Mouse (Mus musculus) liver, adult (tissue): ENCODE results near the gene Ckap2l.

ENCODE experiments used
- GATA4 ChIP-seq: IDR thresholded peaks from 2 replicates; pipeline ENCODE4 v1.6.1; 2014; ENCODE audit warnings: mild to moderate bottlenecking, low read length; ENCODE audit not compliant: insufficient replicate concordance

Ckap2l gene

GRCm38 (mm10) chr2:129249321-129249720 is 47.7 kb downstream of the Ckap2l start:
- TF ChIP-seq GATA4: no peak

- TF ChIP-seq GATA4: no peak
Measured at GRCm38 (mm10) chr2:129247707-129248121, 49.3 kb downstream of the Ckap2l start.

GRCm38 (mm10) chr2:129246924-129247323 is 50.1 kb downstream of the Ckap2l start:
- TF ChIP-seq GATA4: no peak

DNA sequence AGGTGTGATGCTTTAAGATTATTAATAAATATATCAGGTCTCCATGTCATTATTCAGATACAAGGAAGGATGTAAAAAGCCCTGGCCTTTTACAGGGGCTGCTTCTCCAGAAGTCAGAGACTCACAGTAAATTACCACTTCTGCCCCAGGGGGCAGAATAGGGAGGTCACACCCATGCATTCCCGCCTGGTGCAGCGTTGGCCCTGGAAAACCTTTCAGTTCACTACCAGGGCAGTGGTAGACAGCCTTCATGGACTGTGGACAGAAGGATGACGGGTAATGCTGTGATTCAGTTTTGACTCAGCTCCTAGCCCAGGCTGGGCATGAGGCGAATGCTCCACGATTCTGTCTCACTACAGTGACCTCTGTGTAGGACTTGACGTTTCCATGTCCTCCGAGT is 50.6 kb downstream of the Ckap2l start:
- no peak for TF ChIP-seq GATA4

- TF ChIP-seq GATA4: no peak
Measured at GRCm38 (mm10) chr2:129245618-129246017, 51.4 kb downstream of the Ckap2l start.

DNA sequence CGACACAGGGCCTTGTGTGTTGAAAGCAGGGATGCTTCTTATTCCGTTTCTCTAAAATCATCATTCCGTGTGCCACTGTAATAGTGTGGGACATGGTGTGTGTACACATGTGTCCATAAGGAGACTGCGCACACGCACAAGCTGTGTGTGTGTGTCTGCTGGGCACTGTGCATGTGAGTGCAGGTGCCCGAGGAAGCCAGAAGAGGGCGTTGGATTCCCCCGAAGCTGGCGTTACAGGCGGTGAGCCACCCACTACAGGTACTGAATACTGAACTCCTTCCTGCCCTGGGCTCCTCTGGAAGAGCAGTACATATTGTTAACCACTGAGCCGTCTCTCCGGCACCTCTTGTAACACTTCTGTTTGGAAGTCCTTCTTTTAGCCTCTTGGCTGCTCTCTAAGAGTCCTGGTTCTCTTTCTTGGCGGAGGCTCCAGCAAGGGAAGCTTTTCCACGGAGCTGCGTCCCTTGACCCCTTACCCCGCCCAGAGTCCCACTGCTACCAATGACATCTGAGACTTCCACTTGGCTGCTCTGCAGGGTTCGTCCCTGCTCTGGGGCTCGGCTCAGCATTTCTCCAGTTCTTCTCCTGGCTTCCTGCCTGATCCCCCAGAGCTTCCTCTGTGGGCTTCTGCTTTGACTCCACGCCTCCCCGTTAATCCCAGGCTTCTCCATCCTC is 52.4 kb downstream of the Ckap2l start:
- TF ChIP-seq GATA4: no peak

GRCm38 (mm10) chr2:129243786-129244185 is 53.2 kb downstream of the Ckap2l start:
- no peak for TF ChIP-seq GATA4

GRCm38 (mm10) chr2:129243005-129243404 is 54.0 kb downstream of the Ckap2l start:
- no peak for TF ChIP-seq GATA4

GRCm38 (mm10) chr2:129241845-129242833 is 54.9 kb downstream of the Ckap2l start:
- TF ChIP-seq GATA4: no peak

GRCm38 (mm10) chr2:129240726-129241432 is 56.1 kb downstream of the Ckap2l start:
- TF ChIP-seq GATA4: no peak

DNA sequence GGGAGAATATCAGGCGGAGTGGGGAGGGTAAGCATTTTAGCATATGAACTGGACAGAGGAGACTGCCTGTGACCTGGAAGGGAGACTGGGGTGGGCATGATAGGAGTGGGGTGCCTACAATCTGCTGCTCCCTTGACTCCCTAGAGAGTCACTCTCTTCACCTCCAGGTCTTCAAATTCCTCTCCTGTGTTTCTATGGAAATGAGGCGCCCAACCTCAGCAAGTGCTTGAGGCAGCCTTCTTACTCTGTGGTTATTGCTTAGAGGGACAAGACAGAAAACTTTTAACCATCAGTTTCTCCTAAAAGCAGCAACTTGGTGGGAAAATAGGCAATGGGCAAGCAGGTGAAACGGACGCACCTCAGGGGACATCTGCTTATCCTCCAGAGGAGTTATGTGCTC is 60.5 kb downstream of the Ckap2l start:
- no peak for TF ChIP-seq GATA4

DNA sequence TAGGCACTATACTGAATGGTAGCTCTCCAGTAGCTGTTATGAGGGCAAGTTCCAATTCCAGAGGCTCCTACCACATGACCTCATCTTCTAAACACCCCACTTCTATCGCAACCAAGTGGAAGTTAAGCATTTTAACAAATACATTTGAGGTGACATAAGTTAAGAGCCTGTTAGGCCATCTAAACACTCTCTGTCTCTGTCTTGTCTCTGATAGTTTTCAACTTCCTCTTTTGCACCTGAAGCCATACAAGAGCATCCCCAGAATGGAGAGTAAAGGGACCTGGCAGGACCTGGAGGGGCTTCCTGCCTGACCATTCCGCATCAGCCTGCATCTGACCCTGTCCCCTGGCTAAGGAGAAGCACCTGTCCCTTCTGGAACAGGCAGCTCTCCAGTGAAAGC is 62.3 kb downstream of the Ckap2l start:
- no peak for TF ChIP-seq GATA4

- TF ChIP-seq GATA4: no peak
Measured at GRCm38 (mm10) chr2:129233803-129234477, 63.1 kb downstream of the Ckap2l start.

- TF ChIP-seq GATA4: no peak
Measured at GRCm38 (mm10) chr2:129233218-129233617, 63.8 kb downstream of the Ckap2l start.

GRCm38 (mm10) chr2:129232484-129232883 is 64.5 kb downstream of the Ckap2l start:
- no peak for TF ChIP-seq GATA4
